Comparison of ENCODE assay signal across 12 mouse cellular contexts in genomic region chr6:94152881-94153280, GRCm38 (mm10).
"Had no signal": no experiment of that assay in that cellular context is flagged by ENCODE, and none has a peak within 500 bp of the region (broad histone marks: within the 10 kb centered on the region; RNA-seq: fewer than 3 reads in every experiment).

No protein-coding gene starts in this region.

- DNase-seq: liver, postnatal 0 days; lung, adult 2 months; lung, postnatal 4 days; midbrain, embryonic 14.5 days; retina, postnatal 1 day; right cerebral cortex, adult 18-20 months; right cerebral cortex, postnatal 25 days; right cerebral cortex, postnatal 4 days; spleen, adult 18-20 months; thymus, adult 2 months; thymus, postnatal 25 days; thymus, postnatal 4 days had no signal
